In the genomic region with DNA sequence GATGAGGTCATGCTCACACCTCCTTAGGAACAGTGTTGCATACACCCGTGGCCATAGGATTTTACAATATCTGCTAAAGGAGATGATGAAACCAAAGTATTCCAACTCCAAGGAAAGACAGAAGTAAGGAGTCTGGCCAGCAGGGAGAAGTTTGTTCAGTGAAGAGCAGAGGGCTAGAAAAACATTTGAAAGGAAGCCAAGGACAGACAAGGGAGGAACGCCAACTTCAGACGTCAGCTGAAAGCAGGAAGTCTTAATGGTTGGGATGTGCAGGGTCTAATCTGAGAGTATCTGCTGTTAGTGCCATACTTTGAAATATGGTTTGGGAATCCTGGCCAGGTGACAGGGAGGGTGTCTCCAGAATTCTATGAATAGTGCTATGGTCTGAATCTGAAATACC, we compare ENCODE assay signal across 8 mouse cellular contexts.
DNase-seq lines count a peak whose midpoint lies in the region; ATAC-seq and TF ChIP-seq lines count a peak whose summit lies in the region.

No protein-coding gene starts in this region.

- no peaks in the 10 kb centered on the region for H3K9me3 ChIP-seq in kidney, embryonic 15.5 days (replicated peaks)
- H3K9me3 ChIP-seq in hindbrain, embryonic 12.5 days (replicated peaks), result no peaks in the 10 kb centered on the region

- H3K9ac ChIP-seq in kidney, embryonic 15.5 days, result no peak overlapping the region
- H3K9ac ChIP-seq in hindbrain, embryonic 12.5 days, result no peak overlapping the region

- TF ChIP-seq CTCF in left cerebral cortex, adult 2 months (IDR thresholded peaks at IDR 0.05), result no peak

- H3K4me3 ChIP-seq in kidney, embryonic 15.5 days (replicated peaks), result no peak overlapping the region
- H3K4me3 ChIP-seq in left cerebral cortex, adult 2 months, result no peak overlapping the region
- H3K4me3 ChIP-seq in hindbrain, embryonic 12.5 days, result no peak overlapping the region

- peaks cover 20% of the 10 kb centered on the region for H3K4me1 ChIP-seq in kidney, embryonic 15.5 days
- H3K4me1 ChIP-seq in hindbrain, embryonic 12.5 days, result no peaks in the 10 kb centered on the region

- no peak overlapping the region for H3K4me2 ChIP-seq in kidney, embryonic 15.5 days
- no peak overlapping the region for H3K4me2 ChIP-seq in hindbrain, embryonic 12.5 days (replicated peaks)

- no peak for ATAC-seq in kidney, embryonic 15.5 days (replicated peaks; ENCODE audit: low FRiP score)
- ATAC-seq in hindbrain, embryonic 12.5 days (ENCODE audit: low FRiP score), result no peak

- no peak overlapping the region for H3K27ac ChIP-seq in kidney, embryonic 15.5 days
- no peak overlapping the region for H3K27ac ChIP-seq in left cerebral cortex, adult 2 months
- no peak overlapping the region for H3K27ac ChIP-seq in hindbrain, embryonic 12.5 days

- WGBS in kidney, embryonic 15.5 days, result 44% methylated on average over 3 of the region's 3 CpGs
- whole genome bisulfite sequencing in hindbrain, embryonic 12.5 days, result 78% methylated on average over 3 of the region's 3 CpGs

- H3K27me3 ChIP-seq in kidney, embryonic 15.5 days, result no peaks in the 10 kb centered on the region
- no peaks in the 10 kb centered on the region for H3K27me3 ChIP-seq in hindbrain, embryonic 12.5 days

- H3K36me3 ChIP-seq in kidney, embryonic 15.5 days, result no peaks in the 10 kb centered on the region
- H3K36me3 ChIP-seq in hindbrain, embryonic 12.5 days, result no peaks in the 10 kb centered on the region

- intact Hi-C loops in heart, postnatal 36 days (cut with DNase I), result no loop called here
- intact Hi-C loops in left cerebral cortex, adult 2 months (cut with DNase I), result no loop called here
- intact Hi-C loops in left cerebral cortex, postnatal 4 days (cut with DNase I), result no loop called here

- peak; percentile 63 for DNase-seq in kidney, adult 18-20 months
- peak; percentile 47 for DNase-seq in brain, adult 2 months (ENCODE audit: low read depth, low spot score)
- DNase-seq in heart, postnatal 36 days, result peak; percentile 70 to 79
- peak; percentile 80 for DNase-seq in lung, postnatal 25 days (ENCODE audit: low spot score)
- no peak for DNase-seq in left cerebral cortex, adult 2 months (ENCODE audit: extremely low spot score in 1 of 2, low spot score in 2 of 2)
- no peak for DNase-seq in left cerebral cortex, postnatal 4 days

Comparison
In these comparisons a context has a peak if more than half of its experiments do, and no peak if none do; other contexts are left out.
1. DNase-seq: peak in kidney, adult 18-20 months (single experiment), brain, adult 2 months (single experiment), heart, postnatal 36 days (2 of 2) and lung, postnatal 25 days (single experiment); none in left cerebral cortex, adult 2 months (0 of 2) and left cerebral cortex, postnatal 4 days (single experiment).